Mouse (Mus musculus): ENCODE measurements around the gene Maip1. TPM values are rescaled to one million over a fixed set of nuclear protein-coding genes. Genes with fewer than 3 reads are reported as not detected.

Gene Maip1
- polyA plus RNA-seq, 1 experiment from 2014 or later: 13.2 TPM

GRCm38 (mm10) chr1:57433141-57433540 is 27.0 kb downstream of the Maip1 start:
- ATAC-seq: no peak
- Histone ChIP-seq H3K9me3 (replicated peaks) (no peaks in the 10 kb centered on the region), H3K9ac (no peak overlapping the region), H3K4me2 (no peak overlapping the region), H3K27me3 (replicated peaks) (peaks cover 3% of the 10 kb centered on the region; the same call in 1 of the 2 replicates), H3K4me3 (no peak overlapping the region), H3K27ac (no peak overlapping the region), H3K4me1 (peaks cover 15% of the 10 kb centered on the region), H3K36me3 (no peaks in the 10 kb centered on the region)
- WGBS (ENCODE audit: insufficient replicate concordance): 71% methylated on average over 7 of the region's 7 CpGs

GRCm38 (mm10) chr1:57436408-57436807 is 30.3 kb downstream of the Maip1 start:
- Histone ChIP-seq H3K27ac (no peak overlapping the region), H3K9ac (no peak overlapping the region)
- WGBS (ENCODE audit: insufficient replicate concordance): 19% methylated on average over 9 of the region's 9 CpGs

GRCm38 (mm10) chr1:57436954-57437353 is 30.8 kb downstream of the Maip1 start:
- 22% methylated on average over 9 of the region's 9 CpGs for WGBS (ENCODE audit: insufficient replicate concordance)
- peak overlapping the region; percentile 17 for H3K4me3 ChIP-seq
- H3K27me3 ChIP-seq (replicated peaks): 0 out of 2 replicates have a peak, but pooled peaks cover 3% of the 10 kb centered on the region
- H3K9ac ChIP-seq: no peak overlapping the region
- peak overlapping the region; percentile 52 for H3K4me2 ChIP-seq
- ATAC-seq: no peak
- 0 out of 2 replicates have a peak overlapping the region, but pooled peaks have one; percentile 20 for H3K27ac ChIP-seq
- H3K9me3 ChIP-seq (replicated peaks): no peaks in the 10 kb centered on the region
- H3K36me3 ChIP-seq: no peaks in the 10 kb centered on the region
- peaks cover 15% of the 10 kb centered on the region for H3K4me1 ChIP-seq

More at GRCm38 (mm10) chr1:57436408-57436807, 30.3 kb downstream of the Maip1 start:
- peak; percentile 71; the same call in 1 of the 2 replicates for ATAC-seq
- Histone ChIP-seq H3K9me3 (replicated peaks) (no peaks in the 10 kb centered on the region), H3K4me2 (peak overlapping the region; percentile 52), H3K4me3 (peak overlapping the region; percentile 17), H3K27me3 (replicated peaks) (0 out of 2 replicates have a peak, but pooled peaks cover 3% of the 10 kb centered on the region), H3K4me1 (peaks cover 15% of the 10 kb centered on the region), H3K36me3 (no peaks in the 10 kb centered on the region)

GRCm38 (mm10) chr1:57439026-57439425 is 32.9 kb downstream of the Maip1 start:
- Histone ChIP-seq H3K27me3 (replicated peaks) (0 out of 2 replicates have a peak, but pooled peaks cover 3% of the 10 kb centered on the region), H3K9me3 (replicated peaks) (no peaks in the 10 kb centered on the region), H3K4me1 (peaks cover 15% of the 10 kb centered on the region), H3K9ac (no peak overlapping the region), H3K36me3 (no peaks in the 10 kb centered on the region), H3K27ac (no peak overlapping the region), H3K4me3 (no peak overlapping the region), H3K4me2 (no peak overlapping the region)
- ATAC-seq: no peak
- WGBS (ENCODE audit: insufficient replicate concordance): 62% methylated on average over 6 of the region's 6 CpGs

GRCm38 (mm10) chr1:57440771-57441170 is 34.6 kb downstream of the Maip1 start:
- ATAC-seq: no peak
- Histone ChIP-seq H3K4me1 (peaks cover 15% of the 10 kb centered on the region), H3K36me3 (no peaks in the 10 kb centered on the region), H3K27ac (no peak overlapping the region), H3K27me3 (replicated peaks) (0 out of 2 replicates have a peak, but pooled peaks cover 3% of the 10 kb centered on the region), H3K9ac (no peak overlapping the region), H3K4me3 (no peak overlapping the region), H3K9me3 (replicated peaks) (no peaks in the 10 kb centered on the region), H3K4me2 (no peak overlapping the region)
- WGBS (ENCODE audit: insufficient replicate concordance): 44% methylated on average over 4 of the region's 4 CpGs

- H3K36me3 ChIP-seq: no peaks in the 10 kb centered on the region
- no peak overlapping the region for H3K4me2 ChIP-seq
- no peak overlapping the region for H3K9ac ChIP-seq
- no peaks in the 10 kb centered on the region for H3K27me3 ChIP-seq (replicated peaks)
- WGBS (ENCODE audit: insufficient replicate concordance): 67% methylated on average over 10 of the region's 10 CpGs
- ATAC-seq: no peak
- no peak overlapping the region for H3K4me3 ChIP-seq
- H3K9me3 ChIP-seq (replicated peaks): no peaks in the 10 kb centered on the region
- H3K4me1 ChIP-seq: no peaks in the 10 kb centered on the region
- H3K27ac ChIP-seq: no peak overlapping the region
Observed at GRCm38 (mm10) chr1:57445679-57446078, 39.6 kb downstream of the Maip1 start.

- Histone ChIP-seq H3K9ac (no peak overlapping the region), H3K4me2 (no peak overlapping the region)
Observed at GRCm38 (mm10) chr1:57450241-57450640, 44.1 kb downstream of the Maip1 start.

GRCm38 (mm10) chr1:57460305-57460940 is 54.3 kb downstream of the Maip1 start:
- Histone ChIP-seq H3K9me3 (replicated peaks) (no peaks in the 10 kb centered on the region), H3K9ac (no peak overlapping the region), H3K27ac (no peak overlapping the region), H3K4me1 (no peaks in the 10 kb centered on the region), H3K36me3 (no peaks in the 10 kb centered on the region), H3K4me3 (no peak overlapping the region), H3K4me2 (no peak overlapping the region), H3K27me3 (replicated peaks) (no peaks in the 10 kb centered on the region)
- 73% methylated on average over 6 of the region's 6 CpGs for WGBS (ENCODE audit: insufficient replicate concordance)
- ATAC-seq: no peak

More at GRCm38 (mm10) chr1:57450241-57450640, 44.1 kb downstream of the Maip1 start:
- no peaks in the 10 kb centered on the region for H3K4me1 ChIP-seq
- ATAC-seq: no peak
- no peaks in the 10 kb centered on the region for H3K36me3 ChIP-seq
- H3K27ac ChIP-seq: no peak overlapping the region
- WGBS (ENCODE audit: insufficient replicate concordance): 71% methylated on average over 1 of the region's 1 CpGs
- H3K4me3 ChIP-seq: no peak overlapping the region
- H3K27me3 ChIP-seq (replicated peaks): no peaks in the 10 kb centered on the region
- H3K9me3 ChIP-seq (replicated peaks): no peaks in the 10 kb centered on the region

Other genes starting within 250 kb of the Maip1 start
- gene 1700066M21Rik, start 28.7 kb upstream of the Maip1 start, polyA plus RNA-seq (2016; fragmentation: Nextera tagmentation; extraction: Ambion mirVana): 11.2 TPM in 2 replicates
- 19.1 and 21.3 TPM in 2 replicates for gene Tyw5, start 773 bp downstream of the Maip1 start, polyA plus RNA-seq (2016; fragmentation: Nextera tagmentation; extraction: Ambion mirVana)

All from liver, embryonic 12.5 days (tissue).